Mouse (Mus musculus) liver, embryonic 14.5 days (tissue): Measurements from ENCODE around the gene Serpina3c.

Source experiments
- CTCF ChIP-seq: IDR thresholded peaks from 2 replicates; pipeline ENCODE4 v1.5.1; 2016; ENCODE audit warnings: antibody characterized with exemption, low read depth, control low read depth
- EP300 ChIP-seq: IDR thresholded peaks from 2 replicates; pipeline ENCODE4 v1.6.1; 2016; ENCODE audit warnings: antibody characterized with exemption, low read depth

GRCm38 (mm10) chr12:104142427-104142826 lies 11.2 kb downstream of the Serpina3c start:
- TF ChIP-seq EP300 = no peak
- no peak for TF ChIP-seq CTCF
